Mouse (Mus musculus): ENCODE results near the gene Scrn2. TPM values are rescaled to one million over a fixed set of nuclear protein-coding genes. Genes with fewer than 3 reads are reported as not detected.

Gene Scrn2
- not detected for polyA plus RNA-seq (2014; fragmentation: Illumina TruSeq; extraction: RNeasy Lipid Tissue Mini Kit (QIAGEN cat#74804); ENCODE audit: low read depth, low replicate concordance)

GRCm38 (mm10) chr11:97029686-97030417, at the start of gene Scrn2:
Gene Scrn2, plus strand, starts transcription at chr11:97029938.

GRCm38 (mm10) chr11:96982859-96983258, 46.9 kb upstream of the Scrn2 start, which contains the start of gene Sp2:
Gene Sp2, minus strand, starts transcription at chr11:96982959.

GRCm38 (mm10) chr11:97013121-97013670, 16.5 kb upstream of the Scrn2 start, which contains the start of gene Sp6:
Gene Sp6, plus strand, starts transcription at chr11:97013394.

GRCm38 (mm10) chr11:97041022-97041899, 11.5 kb downstream of the Scrn2 start, which contains the start of the genes Lrrc46 and Mrpl10:
Gene Lrrc46, minus strand, starts transcription at chr11:97041407.
Gene Mrpl10, plus strand, starts transcription at chr11:97041560.

GRCm38 (mm10) chr11:97050216-97050943, 20.6 kb downstream of the Scrn2 start, which contains the start of gene Osbpl7:
Gene Osbpl7, plus strand, starts transcription at chr11:97050628.

Other genes starting within 250 kb of the Scrn2 start
- 66.1 TPM for gene Cbx1, start 240.8 kb upstream of the Scrn2 start, polyA plus RNA-seq (2014; fragmentation: Illumina TruSeq; extraction: RNeasy Lipid Tissue Mini Kit (QIAGEN cat#74804); ENCODE audit: low read depth, low replicate concordance)
- gene Nfe2l1, start 200.0 kb upstream of the Scrn2 start, polyA plus RNA-seq (2014; fragmentation: Illumina TruSeq; extraction: RNeasy Lipid Tissue Mini Kit (QIAGEN cat#74804); ENCODE audit: low read depth, low replicate concordance) = 24.3 TPM
- gene Copz2, start 180.1 kb upstream of the Scrn2 start, polyA plus RNA-seq (2014; fragmentation: Illumina TruSeq; extraction: RNeasy Lipid Tissue Mini Kit (QIAGEN cat#74804); ENCODE audit: low read depth, low replicate concordance) = 4.2 TPM
- gene Cdk5rap3, start 113.4 kb upstream of the Scrn2 start, polyA plus RNA-seq (2014; fragmentation: Illumina TruSeq; extraction: RNeasy Lipid Tissue Mini Kit (QIAGEN cat#74804); ENCODE audit: low read depth, low replicate concordance) = 41.9 TPM
- 0.52 TPM for gene Prr15l, start 101.8 kb upstream of the Scrn2 start, polyA plus RNA-seq (2014; fragmentation: Illumina TruSeq; extraction: RNeasy Lipid Tissue Mini Kit (QIAGEN cat#74804); ENCODE audit: low read depth, low replicate concordance)
- 0.91 TPM for gene Pnpo, start 86.0 kb upstream of the Scrn2 start, polyA plus RNA-seq (2014; fragmentation: Illumina TruSeq; extraction: RNeasy Lipid Tissue Mini Kit (QIAGEN cat#74804); ENCODE audit: low read depth, low replicate concordance)
- 4.1 TPM for gene Sp2, start 47.0 kb upstream of the Scrn2 start, polyA plus RNA-seq (2014; fragmentation: Illumina TruSeq; extraction: RNeasy Lipid Tissue Mini Kit (QIAGEN cat#74804); ENCODE audit: low read depth, low replicate concordance)
- gene Sp6, start 16.5 kb upstream of the Scrn2 start, polyA plus RNA-seq (2014; fragmentation: Illumina TruSeq; extraction: RNeasy Lipid Tissue Mini Kit (QIAGEN cat#74804); ENCODE audit: low read depth, low replicate concordance) = 0.07 TPM
- gene Lrrc46, start 11.5 kb downstream of the Scrn2 start, polyA plus RNA-seq (2014; fragmentation: Illumina TruSeq; extraction: RNeasy Lipid Tissue Mini Kit (QIAGEN cat#74804); ENCODE audit: low read depth, low replicate concordance) = 311 TPM
- 8.1 TPM for gene Mrpl10, start 11.6 kb downstream of the Scrn2 start, polyA plus RNA-seq (2014; fragmentation: Illumina TruSeq; extraction: RNeasy Lipid Tissue Mini Kit (QIAGEN cat#74804); ENCODE audit: low read depth, low replicate concordance)
- 0.88 TPM for gene Osbpl7, start 20.7 kb downstream of the Scrn2 start, polyA plus RNA-seq (2014; fragmentation: Illumina TruSeq; extraction: RNeasy Lipid Tissue Mini Kit (QIAGEN cat#74804); ENCODE audit: low read depth, low replicate concordance)
- not detected for gene Tbx21, start 85.4 kb downstream of the Scrn2 start, polyA plus RNA-seq (2014; fragmentation: Illumina TruSeq; extraction: RNeasy Lipid Tissue Mini Kit (QIAGEN cat#74804); ENCODE audit: low read depth, low replicate concordance)
- gene Tbkbp1, start 121.6 kb downstream of the Scrn2 start, polyA plus RNA-seq (2014; fragmentation: Illumina TruSeq; extraction: RNeasy Lipid Tissue Mini Kit (QIAGEN cat#74804); ENCODE audit: low read depth, low replicate concordance) = not detected
- 110 TPM for gene Kpnb1, start 157.9 kb downstream of the Scrn2 start, polyA plus RNA-seq (2014; fragmentation: Illumina TruSeq; extraction: RNeasy Lipid Tissue Mini Kit (QIAGEN cat#74804); ENCODE audit: low read depth, low replicate concordance)

Data from testis, adult 10 weeks (tissue).